Mouse (Mus musculus) Patski (cell line): ENCODE data around the gene Tmem139. TPM values are rescaled to one million over a fixed set of nuclear protein-coding genes. Genes with fewer than 3 reads are reported as not detected.

Experiments
- ATAC-seq: fragments of 100-300 bp; one replicate; pipeline ENCODE4 v1.8.0; 2021
- CTCF ChIA-PET: fragments of 350-600 bp; sonication (Branson Sonifier 250); formaldehyde crosslinking; loops from one replicate; lab custom pipeline; 2022; ENCODE audit warnings: inconsistent platforms; lab: Charles Lee
- POLR2A ChIA-PET: fragments of 350-600 bp; sonication (Branson Sonifier 250); formaldehyde crosslinking; loops from one replicate; lab custom pipeline; 2022; ENCODE audit warnings: antibody characterized with exemption, inconsistent platforms; lab: Charles Lee
- DNase-seq: peaks from one replicate; pipeline ENCODE4 v3.0.0-alpha.2; 2011; ENCODE audit warnings: low read depth, low spot score
- H3K27me3 ChIP-seq: fragments of 371-371 bp; one replicate; pipeline ENCODE4 v1.5.1; 2021
- CTCF ChIP-seq: fragments of 100-300 bp; IDR thresholded peaks from one replicate; pipeline ENCODE4 v1.5.1; 2021
- in situ Hi-C: fragments of 300-500 bp; cut with MboI; formaldehyde crosslinking; loops from 3 replicates; pipeline ENCODE4 v1.11.1; 2018; ENCODE audit warnings: low pct_unique_long_range_greater_than_20kb, mixed read lengths
- polyA plus RNA-seq: library from polyadenylated mRNA; unstranded; gene quantifications from one replicate; pipeline ENCODE4 v1.2.3, GENCODE M21; 2021

Gene Tmem139
- polyA plus RNA-seq, 1 experiment from 2014 or later = 0.12 TPM

- TF ChIP-seq CTCF = no peak
- no peaks in the 10 kb centered on the region for H3K27me3 ChIP-seq
These were observed 9.0 kb downstream of the Tmem139 start for GRCm38 (mm10) chr6:42270817-42271216.

GRCm38 (mm10) chr6:42276151-42276550, 14.4 kb downstream of the Tmem139 start:
- ATAC-seq (no peak), DNase-seq (no peak)
- ChIA-PET CTCF (interaction anchor here (0.8 to 3.3 kb wide), 4 partner anchors 11 to 73 kb away, joined by 3 to 14 read pairs (median 4); partner anchors contain the start of genes Clcn1 and Zyx), POLR2A (no interaction called here)
- H3K27me3 ChIP-seq = no peaks in the 10 kb centered on the region
- TF ChIP-seq CTCF = no peak
- in situ Hi-C loops = no loop called here

More at GRCm38 (mm10) chr6:42270817-42271216, 9.0 kb downstream of the Tmem139 start:
- ChIA-PET CTCF (interaction anchor here (1.2 to 1.9 kb wide), 2 partner anchors 24 to 54 kb away, joined by 6 to 7 read pairs; partner anchors contain the start of gene Fam131b), POLR2A (no interaction called here)
- in situ Hi-C loops = loop anchor here (25.0 kb wide), 1 partner anchor 1016 kb away; no protein-coding TSS in a partner anchor
- ATAC-seq = no peak
- no peak for DNase-seq

- no peaks in the 10 kb centered on the region for H3K27me3 ChIP-seq
- ChIA-PET POLR2A (interaction anchor here (0.6 kb wide), 1 partner anchor 40 kb away, joined by 6 read pairs; no protein-coding TSS in a partner anchor), CTCF (interaction anchor here (0.9 to 1.5 kb wide), 3 partner anchors 12 to 65 kb away, joined by 3 to 6 read pairs (median 3); no protein-coding TSS in a partner anchor)
- DNase-seq (no peak), ATAC-seq (no peak)
- TF ChIP-seq CTCF = no peak
- in situ Hi-C loops = no loop called here
These were observed 21.2 kb downstream of the Tmem139 start for GRCm38 (mm10) chr6:42282865-42283528.

DNA sequence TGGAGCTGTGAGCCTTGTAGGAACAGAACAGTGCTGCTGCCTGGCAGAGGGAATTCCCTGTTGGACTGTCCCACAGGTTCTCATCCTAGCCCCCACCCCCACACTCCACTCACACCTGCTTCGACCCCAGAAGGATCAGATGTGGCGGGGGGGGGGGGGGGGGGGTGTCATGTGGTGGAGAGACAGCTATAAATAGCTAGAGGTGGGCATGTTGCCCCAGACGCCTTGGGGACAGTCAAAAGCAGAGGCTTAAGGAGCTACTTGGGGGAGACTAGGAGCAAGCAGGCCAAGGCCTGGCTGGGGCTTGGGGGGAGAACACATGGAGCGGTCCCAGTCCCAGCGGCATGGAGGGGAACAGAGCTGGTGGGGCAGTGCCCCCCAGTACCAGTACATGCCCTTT, 24.7 kb downstream of the Tmem139 start, which contains the start of gene Clcn1:
Gene Clcn1, plus strand, starts transcription at position 238 of the 400 bp plus-strand sequence.
- H3K27me3 ChIP-seq = no peaks in the 10 kb centered on the region
- no peak for TF ChIP-seq CTCF
- DNase-seq (no peak), ATAC-seq (no peak)
- POLR2A ChIA-PET = interaction anchor here (0.6 to 0.8 kb wide), 3 partner anchors 13 to 919 kb away, joined by 3 read pairs; no protein-coding TSS in a partner anchor
- in situ Hi-C loops = no loop called here
- CTCF ChIA-PET = interaction anchor here (1.1 to 3.3 kb wide), 5 partner anchors 9 to 39 kb away, joined by 3 to 14 read pairs (median 8); no protein-coding TSS in a partner anchor

GRCm38 (mm10) chr6:42287562-42287961, 25.8 kb downstream of the Tmem139 start:
- no peak for DNase-seq

DNA sequence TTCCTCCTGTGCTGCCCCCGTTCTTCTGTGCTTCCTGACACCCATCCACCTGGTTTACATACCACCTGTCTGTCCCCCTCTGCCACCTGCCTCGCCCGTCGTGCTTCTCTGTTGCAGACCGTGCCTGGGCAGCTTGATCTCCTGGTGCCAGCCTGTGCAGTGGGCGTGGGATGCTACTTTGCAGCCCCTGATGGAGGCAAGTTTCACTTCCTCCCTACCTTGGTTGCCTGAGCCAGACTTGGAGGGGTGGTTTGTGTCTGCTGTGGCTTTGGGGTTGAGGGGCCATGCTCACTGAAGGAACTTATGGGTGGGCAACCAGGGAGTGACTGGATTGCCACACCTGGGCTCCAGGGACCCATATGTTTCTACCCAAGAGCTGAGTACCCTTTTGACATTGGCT, 31.6 kb downstream of the Tmem139 start:
- ChIA-PET POLR2A (interaction anchor here (0.6 kb wide), 1 partner anchor 210 kb away, joined by 5 read pairs; no protein-coding TSS in a partner anchor), CTCF (interaction anchor here (2.4 kb wide), 1 partner anchor 15 kb away, joined by 7 read pairs; no protein-coding TSS in a partner anchor)
- DNase-seq = no peak
- in situ Hi-C loops = no loop called here
- no peaks in the 10 kb centered on the region for H3K27me3 ChIP-seq
- TF ChIP-seq CTCF = no peak
- ATAC-seq = no peak

More at GRCm38 (mm10) chr6:42287562-42287961, 25.8 kb downstream of the Tmem139 start:
- TF ChIP-seq CTCF = no peak
- in situ Hi-C loops = no loop called here
- ATAC-seq = no peak
- ChIA-PET POLR2A (no interaction called here), CTCF (interaction anchor here (1.1 to 3.3 kb wide), 5 partner anchors 11 to 38 kb away, joined by 3 to 14 read pairs (median 4); no protein-coding TSS in a partner anchor)
- H3K27me3 ChIP-seq = no peaks in the 10 kb centered on the region

GRCm38 (mm10) chr6:42295549-42296094, 33.9 kb downstream of the Tmem139 start:
- no peaks in the 10 kb centered on the region for H3K27me3 ChIP-seq
- DNase-seq (peak; percentile 55), ATAC-seq (peak; percentile 94)
- ChIA-PET CTCF (interaction anchor here (0.8 to 2.6 kb wide), 6 partner anchors 10 to 288 kb away, joined by 3 to 8 read pairs (median 6); no protein-coding TSS in a partner anchor), POLR2A (interaction anchor here (0.9 to 1.0 kb wide), 2 partner anchors 27 to 31 kb away, joined by 3 to 4 read pairs; partner anchors contain the start of gene Casp2)
- in situ Hi-C loops = no loop called here
- TF ChIP-seq CTCF = no peak

- no peaks in the 10 kb centered on the region for H3K27me3 ChIP-seq
- no peak for TF ChIP-seq CTCF
- ChIA-PET CTCF (interaction anchor here (1.2 to 2.1 kb wide), 3 partner anchors 10 to 18 kb away, joined by 3 to 10 read pairs (median 5); no protein-coding TSS in a partner anchor), POLR2A (interaction anchor here (0.9 kb wide), 1 partner anchor 13 kb away, joined by 3 read pairs; the partner anchor contains the start of gene Clcn1)
- in situ Hi-C loops = no loop called here
- no peak for DNase-seq
- peak; percentile 8 for ATAC-seq
These were observed 37.6 kb downstream of the Tmem139 start for GRCm38 (mm10) chr6:42299362-42299761.

DNA sequence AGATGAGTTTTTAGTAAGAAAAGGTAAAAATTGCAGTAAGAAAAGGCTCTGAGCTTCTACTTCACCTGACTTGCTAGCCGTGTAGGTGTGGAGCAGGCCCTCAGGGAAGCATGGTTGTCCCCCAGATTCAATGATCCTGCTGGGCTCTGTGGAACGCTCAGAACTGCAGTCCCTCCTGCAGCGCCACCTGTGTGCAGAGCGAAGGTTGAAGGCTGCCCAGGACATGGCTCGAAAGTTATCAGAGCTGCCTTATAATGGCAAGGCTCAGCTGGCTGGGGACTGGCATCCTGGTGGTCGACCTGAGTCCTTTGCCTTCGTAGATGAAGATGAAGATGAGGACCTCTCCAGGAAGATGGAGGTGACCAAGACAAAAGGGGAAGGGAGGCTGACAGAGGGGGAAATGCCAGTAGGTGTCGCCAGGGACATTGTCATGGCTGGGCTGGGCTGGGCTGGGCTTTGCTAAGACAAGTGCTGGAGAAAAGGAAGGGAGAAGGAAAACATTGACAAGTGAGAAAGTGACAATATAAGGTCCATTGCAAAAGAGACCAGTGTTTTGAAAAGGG, 48.1 kb downstream of the Tmem139 start:
- ChIA-PET CTCF (interaction anchor here (1.1 to 1.9 kb wide), 5 partner anchors 8 to 278 kb away, joined by 3 to 10 read pairs (median 4); partner anchors contain the start of gene Fam131b), POLR2A (no interaction called here)
- ATAC-seq = no peak
- TF ChIP-seq CTCF = no peak
- no peak for DNase-seq
- no peaks in the 10 kb centered on the region for H3K27me3 ChIP-seq
- in situ Hi-C loops = no loop called here
